Mouse (Mus musculus): Measurements from ENCODE around the gene Clba1. TPM values are rescaled to one million over a fixed set of nuclear protein-coding genes. Genes with fewer than 3 reads are reported as not detected.

Gene Clba1
- polyA plus RNA-seq, 1 experiment = 13.3 TPM

DNA sequence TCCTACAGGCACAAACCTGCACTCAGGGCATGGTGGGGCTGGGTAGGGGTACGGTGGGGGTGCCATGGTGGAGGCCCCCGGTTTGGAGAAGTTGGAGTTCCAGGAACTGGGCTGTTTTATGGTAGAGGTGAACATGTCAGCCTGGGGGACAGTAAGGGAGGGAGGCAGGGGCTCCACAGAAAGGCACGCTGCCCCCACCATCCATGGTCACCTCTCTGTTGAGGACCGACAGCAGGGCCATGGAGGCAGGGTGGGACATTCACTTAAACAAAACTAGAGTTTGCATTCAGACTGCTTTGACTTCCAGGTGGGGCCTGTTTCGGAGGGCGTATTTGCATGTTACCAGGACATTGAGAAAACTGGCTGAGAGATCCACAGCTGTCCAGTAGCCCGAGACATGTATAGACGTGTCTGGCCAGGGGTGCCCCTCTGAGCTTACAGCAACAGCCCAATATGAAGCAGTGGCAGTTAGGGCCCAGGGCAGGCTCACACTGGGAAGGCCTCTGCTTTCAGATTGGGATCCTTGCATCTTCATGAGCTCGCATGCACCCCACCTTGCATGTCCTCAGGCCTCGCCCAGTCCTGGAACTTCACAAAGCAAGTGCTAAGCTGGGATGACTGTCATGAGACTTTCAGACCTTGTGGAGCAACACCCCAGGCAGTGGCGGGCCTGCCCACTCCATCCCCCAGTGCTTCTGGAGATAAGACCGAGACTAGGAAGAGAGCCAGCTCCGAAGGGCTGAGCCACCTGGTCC lies 15.0 kb upstream of the Clba1 start:
- no peak for TF ChIP-seq CTCF (IDR thresholded peaks at IDR 0.05; ENCODE audit: extremely low read depth, insufficient read depth, low read length)
- TF ChIP-seq POLR2A (IDR thresholded peaks at IDR 0.05; ENCODE audit: extremely low read depth, insufficient read depth, low read length) = no peak
- Histone ChIP-seq H3K27ac (ENCODE audit: insufficient read depth, low read length) (no peak overlapping the region), H3K4me3 (ENCODE audit: insufficient read depth, low read length) (no peak overlapping the region), H3K4me1 (ENCODE audit: control insufficient read depth, insufficient read depth, low read length) (peaks cover 4% of the 10 kb centered on the region)

DNA sequence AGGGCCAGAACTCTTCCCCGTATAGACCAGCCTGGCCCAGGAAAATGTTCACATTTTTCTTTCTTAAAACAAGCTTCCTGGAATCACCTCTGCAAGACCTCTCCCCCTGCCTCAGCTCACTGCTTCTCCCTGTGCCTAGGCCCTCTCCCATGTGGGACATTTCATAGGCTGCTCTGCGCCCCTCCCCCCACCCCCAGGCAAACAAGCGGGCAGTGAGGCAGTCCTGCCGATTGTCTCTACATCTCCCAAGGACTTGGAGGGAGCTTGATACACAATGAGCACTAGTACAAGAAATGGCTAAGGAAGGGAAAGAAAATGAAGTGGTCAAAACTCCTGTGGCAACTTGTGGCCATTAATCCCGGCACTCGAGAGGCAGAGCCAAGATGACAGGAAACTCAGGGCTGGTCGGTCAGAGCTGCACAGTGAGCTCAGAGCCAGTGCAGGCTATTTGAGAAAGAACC lies 14.4 kb upstream of the Clba1 start:
- no peak overlapping the region for H3K27ac ChIP-seq (ENCODE audit: insufficient read depth, low read length)
- TF ChIP-seq CTCF (IDR thresholded peaks at IDR 0.05; ENCODE audit: extremely low read depth, insufficient read depth, low read length) (no peak), POLR2A (IDR thresholded peaks at IDR 0.05; ENCODE audit: extremely low read depth, insufficient read depth, low read length) (no peak)
- no peak overlapping the region for H3K4me3 ChIP-seq (ENCODE audit: insufficient read depth, low read length)
- H3K4me1 ChIP-seq (ENCODE audit: control insufficient read depth, insufficient read depth, low read length) = peaks cover 4% of the 10 kb centered on the region

DNA sequence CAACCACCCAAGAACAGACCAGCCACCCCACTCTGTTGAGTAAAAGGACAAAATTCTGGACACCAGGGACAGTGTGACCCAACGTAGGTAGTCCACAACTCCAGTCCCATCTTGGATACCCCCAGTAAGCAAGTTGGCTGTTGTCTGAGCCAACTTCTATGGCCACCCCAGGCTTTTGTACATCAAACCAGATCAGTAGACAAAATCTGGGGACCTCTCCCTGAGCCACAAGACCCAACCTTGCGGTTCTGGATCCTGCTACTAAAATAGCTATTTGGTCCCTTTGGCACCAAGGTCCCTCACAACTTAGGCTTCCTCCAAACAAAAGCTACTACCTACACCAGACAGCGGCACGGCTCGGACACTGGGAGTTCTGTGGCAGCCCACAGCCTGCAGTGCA lies 13.7 kb upstream of the Clba1 start:
- H3K4me1 ChIP-seq (ENCODE audit: control insufficient read depth, insufficient read depth, low read length) = peaks cover 4% of the 10 kb centered on the region
- no peak overlapping the region for H3K4me3 ChIP-seq (ENCODE audit: insufficient read depth, low read length)
- H3K27ac ChIP-seq (ENCODE audit: insufficient read depth, low read length) = no peak overlapping the region
- TF ChIP-seq CTCF (IDR thresholded peaks at IDR 0.05; ENCODE audit: extremely low read depth, insufficient read depth, low read length) (no peak), POLR2A (IDR thresholded peaks at IDR 0.05; ENCODE audit: extremely low read depth, insufficient read depth, low read length) (no peak)

DNA sequence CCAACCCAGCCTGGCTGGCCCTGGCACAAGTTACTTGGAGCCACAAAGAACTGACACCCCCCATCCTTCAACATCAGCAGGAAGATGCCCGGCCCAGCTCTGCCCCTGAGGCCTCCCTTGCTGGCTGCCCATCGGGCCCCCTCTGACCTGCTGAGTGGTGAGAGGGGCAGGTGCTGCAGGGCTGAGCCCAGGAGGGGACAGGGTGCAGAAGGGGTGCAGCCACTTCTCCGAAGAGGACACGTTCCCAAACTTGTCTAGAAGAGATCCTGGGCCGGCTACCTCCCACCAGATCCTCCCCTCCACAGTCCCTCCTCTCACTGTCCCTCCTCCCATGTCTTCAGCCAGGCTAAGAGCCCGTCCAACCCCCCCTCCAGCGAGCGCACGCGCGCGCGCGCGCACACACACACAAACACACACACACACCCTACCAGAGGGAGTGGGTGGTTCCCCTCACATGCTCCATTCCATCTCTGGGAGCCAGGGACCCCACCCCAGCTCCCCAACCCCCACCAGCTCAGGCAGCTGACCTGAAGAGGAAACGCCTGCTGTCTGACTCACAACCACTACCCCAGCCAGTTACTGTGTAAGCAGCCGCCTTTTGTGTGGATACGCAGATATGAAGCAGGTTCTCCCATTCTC lies 13.2 kb upstream of the Clba1 start:
- no peak overlapping the region for H3K4me3 ChIP-seq (ENCODE audit: insufficient read depth, low read length)
- TF ChIP-seq CTCF (IDR thresholded peaks at IDR 0.05; ENCODE audit: extremely low read depth, insufficient read depth, low read length) = no peak
- TF ChIP-seq POLR2A (IDR thresholded peaks at IDR 0.05; ENCODE audit: extremely low read depth, insufficient read depth, low read length) = no peak
- H3K4me1 ChIP-seq (ENCODE audit: control insufficient read depth, insufficient read depth, low read length) = peaks cover 4% of the 10 kb centered on the region
- H3K27ac ChIP-seq (ENCODE audit: insufficient read depth, low read length) = no peak overlapping the region

DNA sequence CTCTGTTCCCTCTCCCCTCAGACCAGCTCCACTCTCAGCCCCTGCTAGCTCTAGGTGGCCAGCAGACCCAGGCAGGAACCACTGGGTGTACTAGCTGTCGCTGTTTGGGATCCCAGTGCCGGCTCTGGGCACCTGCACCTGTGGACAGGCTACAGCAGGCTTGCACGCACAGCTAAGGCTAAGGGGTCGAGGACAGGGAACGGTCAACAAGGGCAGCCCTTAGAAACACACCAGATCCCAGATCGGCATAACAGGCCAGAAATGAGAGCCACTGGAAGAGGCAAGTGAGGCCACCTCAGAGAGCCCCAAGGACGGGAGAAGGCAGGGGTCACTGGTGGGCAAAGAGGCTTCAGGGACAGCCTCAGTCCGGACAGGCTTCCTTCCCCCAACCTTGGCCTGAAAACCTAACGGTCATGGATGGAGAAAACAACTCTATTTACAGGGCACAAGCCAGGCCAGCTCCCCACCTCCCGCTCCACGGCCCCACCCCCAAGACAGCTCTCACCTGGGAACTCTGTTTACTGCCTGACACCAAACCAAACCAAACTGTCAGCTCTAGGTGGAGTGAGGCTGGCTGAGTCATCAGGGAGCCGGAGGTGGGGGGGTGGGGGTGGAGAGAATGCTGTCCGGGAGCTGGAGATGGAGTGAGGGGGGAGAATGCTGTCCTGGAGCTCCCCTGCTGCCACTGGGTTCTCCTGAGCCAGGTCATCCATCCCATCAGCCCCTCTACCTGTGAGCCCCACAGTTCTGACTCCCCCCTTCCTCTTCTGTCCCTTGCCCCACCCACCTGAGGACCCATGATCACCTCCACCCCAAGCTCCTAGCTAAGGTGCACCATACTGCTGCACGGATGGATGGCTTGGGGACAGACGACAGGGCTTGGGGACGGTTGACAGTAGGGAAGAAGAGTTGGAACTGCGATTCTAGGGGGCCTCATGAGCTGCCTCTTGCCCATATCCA lies 11.9 kb upstream of the Clba1 start:
- Histone ChIP-seq H3K27ac (ENCODE audit: insufficient read depth, low read length) (no peak overlapping the region), H3K4me1 (ENCODE audit: control insufficient read depth, insufficient read depth, low read length) (peaks cover 5% of the 10 kb centered on the region), H3K4me3 (ENCODE audit: insufficient read depth, low read length) (no peak overlapping the region)
- no peak for TF ChIP-seq POLR2A (IDR thresholded peaks at IDR 0.05; ENCODE audit: extremely low read depth, insufficient read depth, low read length)
- no peak for TF ChIP-seq CTCF (IDR thresholded peaks at IDR 0.05; ENCODE audit: extremely low read depth, insufficient read depth, low read length)

DNA sequence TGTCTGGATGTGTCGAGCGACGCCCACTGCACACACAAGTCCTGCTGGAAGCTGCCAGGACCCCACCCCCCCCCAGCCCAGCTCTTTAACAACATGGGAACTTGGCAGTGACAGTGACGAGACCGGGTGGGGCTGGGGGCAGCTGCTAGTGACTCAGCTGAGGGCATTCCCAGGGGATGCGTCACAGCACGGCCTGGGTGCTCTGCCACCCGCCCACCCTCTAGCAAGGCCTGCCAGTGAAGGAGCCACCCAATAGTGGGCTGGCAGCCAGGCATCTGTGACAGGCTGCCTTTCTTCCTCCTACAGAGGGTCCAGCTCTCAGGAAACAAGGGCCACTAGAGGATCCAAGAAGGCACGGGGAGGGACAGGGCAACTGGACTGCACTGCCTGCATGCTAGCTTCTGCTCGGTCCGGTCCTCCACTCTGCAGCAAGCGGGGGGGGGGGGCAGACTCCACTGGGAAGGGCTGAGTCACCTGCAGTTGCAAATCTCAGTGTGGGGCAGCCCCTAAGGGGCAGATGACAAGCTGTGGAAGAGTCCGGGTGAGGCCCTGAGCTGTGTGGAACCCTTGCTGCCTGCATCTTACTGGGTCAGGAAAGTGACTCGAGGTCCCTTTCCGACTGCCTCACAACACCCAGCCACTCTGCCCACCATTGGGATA lies 10.9 kb upstream of the Clba1 start:
- no peak overlapping the region for H3K4me3 ChIP-seq (ENCODE audit: insufficient read depth, low read length)
- TF ChIP-seq POLR2A (IDR thresholded peaks at IDR 0.05; ENCODE audit: extremely low read depth, insufficient read depth, low read length) (no peak), CTCF (IDR thresholded peaks at IDR 0.05; ENCODE audit: extremely low read depth, insufficient read depth, low read length) (no peak)
- no peak overlapping the region for H3K27ac ChIP-seq (ENCODE audit: insufficient read depth, low read length)
- peaks cover 7% of the 10 kb centered on the region for H3K4me1 ChIP-seq (ENCODE audit: control insufficient read depth, insufficient read depth, low read length)

DNA sequence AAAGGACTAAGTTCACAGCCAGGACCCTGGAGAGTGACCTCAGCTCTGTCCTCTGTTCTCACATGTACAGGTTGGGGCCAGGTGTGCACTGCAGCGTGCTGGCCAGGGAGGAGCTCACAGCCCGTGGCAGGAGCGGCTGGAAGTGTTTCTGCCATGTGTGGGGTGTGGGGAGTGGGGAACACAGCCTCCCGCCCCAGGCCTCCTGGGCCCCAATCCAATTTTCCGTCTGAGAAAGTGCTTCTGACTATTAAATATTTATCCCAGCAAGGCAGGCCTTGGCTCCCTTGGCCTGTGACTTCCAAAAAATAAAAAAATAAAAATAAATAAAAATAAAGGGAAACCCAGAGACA lies 10.4 kb upstream of the Clba1 start:
- TF ChIP-seq POLR2A (IDR thresholded peaks at IDR 0.05; ENCODE audit: extremely low read depth, insufficient read depth, low read length) = no peak
- no peak for TF ChIP-seq CTCF (IDR thresholded peaks at IDR 0.05; ENCODE audit: extremely low read depth, insufficient read depth, low read length)
- peaks cover 7% of the 10 kb centered on the region for H3K4me1 ChIP-seq (ENCODE audit: control insufficient read depth, insufficient read depth, low read length)
- H3K4me3 ChIP-seq (ENCODE audit: insufficient read depth, low read length) = no peak overlapping the region
- H3K27ac ChIP-seq (ENCODE audit: insufficient read depth, low read length) = no peak overlapping the region

DNA sequence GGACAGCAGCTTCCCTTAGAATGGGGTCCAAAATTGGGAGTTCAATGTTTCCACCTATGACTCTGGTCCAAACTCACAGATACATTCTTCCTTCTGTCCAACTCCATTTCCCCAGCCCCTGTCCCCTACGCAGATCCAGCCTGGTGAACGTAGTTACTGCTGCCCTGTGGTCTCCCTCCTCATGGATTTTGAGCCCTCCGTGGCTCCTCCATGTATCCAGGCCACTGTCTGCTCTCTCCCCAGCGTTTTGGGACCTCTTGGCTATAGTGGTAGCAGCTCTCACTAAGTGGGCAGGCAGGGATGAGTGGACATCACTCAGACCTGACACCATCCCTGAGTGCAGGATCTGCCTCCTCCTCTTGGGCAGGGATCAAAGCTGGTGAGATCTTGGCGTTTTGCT lies 10.0 kb upstream of the Clba1 start:
- no peak overlapping the region for H3K4me3 ChIP-seq (ENCODE audit: insufficient read depth, low read length)
- TF ChIP-seq POLR2A (IDR thresholded peaks at IDR 0.05; ENCODE audit: extremely low read depth, insufficient read depth, low read length) = no peak
- no peak for TF ChIP-seq CTCF (IDR thresholded peaks at IDR 0.05; ENCODE audit: extremely low read depth, insufficient read depth, low read length)

More for the DNA sequence above, 10.0 kb upstream of the Clba1 start:
- Histone ChIP-seq H3K4me1 (ENCODE audit: control insufficient read depth, insufficient read depth, low read length) (peaks cover 7% of the 10 kb centered on the region), H3K27ac (ENCODE audit: insufficient read depth, low read length) (no peak overlapping the region)

Measured in cortical plate, adult 2 months (tissue).